Mouse (Mus musculus): Measurements from ENCODE around the gene Ell. TPM values are rescaled to one million over a fixed set of nuclear protein-coding genes. Genes with fewer than 3 reads are reported as not detected.

The Ell gene
- total RNA-seq, 2 experiments from 2014 or later = 12.5 to 21.8 TPM

DNA sequence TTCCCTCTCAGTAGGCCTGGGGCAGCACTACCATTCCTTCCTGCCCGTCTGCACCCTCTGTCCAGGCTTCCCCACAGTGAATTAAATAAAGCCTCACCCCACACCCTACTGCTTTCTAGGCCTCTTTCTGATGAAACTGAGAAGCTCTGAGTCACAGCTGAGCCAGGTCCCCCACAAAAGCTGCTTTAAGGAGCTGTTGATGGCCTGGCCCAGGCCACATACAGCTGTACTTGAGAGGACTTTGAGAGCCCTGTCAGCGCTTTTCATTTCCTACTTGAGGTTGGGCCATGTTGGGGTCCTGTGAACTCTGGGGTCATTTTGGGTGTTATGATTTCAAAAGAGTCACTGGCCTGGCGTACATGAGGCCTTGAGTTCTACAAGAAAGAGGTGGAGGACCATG, 4.0 kb upstream of the Ell start:
- DNase-seq (ENCODE audit: low spot score) = no peak

DNA sequence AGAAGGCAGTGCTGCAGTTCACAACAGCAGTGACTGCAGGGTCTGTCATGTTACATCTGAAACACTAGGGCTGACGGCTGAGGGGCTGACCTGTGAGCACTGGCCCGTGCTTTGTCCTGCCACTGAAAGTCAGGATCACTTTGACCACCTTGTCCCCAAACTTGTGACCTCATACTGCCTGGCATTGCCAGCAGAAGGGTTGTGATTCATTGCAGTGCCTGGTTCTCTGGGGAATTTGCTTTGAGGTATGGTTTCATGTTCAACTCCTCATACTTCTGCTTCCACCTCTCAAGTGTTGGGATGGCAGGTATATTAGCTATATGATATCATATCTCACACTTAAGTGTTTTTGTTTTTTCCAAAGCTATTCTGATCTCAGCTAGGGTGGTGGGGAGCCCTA, 3.6 kb upstream of the Ell start:
- no peak for DNase-seq (ENCODE audit: low spot score)

DNA sequence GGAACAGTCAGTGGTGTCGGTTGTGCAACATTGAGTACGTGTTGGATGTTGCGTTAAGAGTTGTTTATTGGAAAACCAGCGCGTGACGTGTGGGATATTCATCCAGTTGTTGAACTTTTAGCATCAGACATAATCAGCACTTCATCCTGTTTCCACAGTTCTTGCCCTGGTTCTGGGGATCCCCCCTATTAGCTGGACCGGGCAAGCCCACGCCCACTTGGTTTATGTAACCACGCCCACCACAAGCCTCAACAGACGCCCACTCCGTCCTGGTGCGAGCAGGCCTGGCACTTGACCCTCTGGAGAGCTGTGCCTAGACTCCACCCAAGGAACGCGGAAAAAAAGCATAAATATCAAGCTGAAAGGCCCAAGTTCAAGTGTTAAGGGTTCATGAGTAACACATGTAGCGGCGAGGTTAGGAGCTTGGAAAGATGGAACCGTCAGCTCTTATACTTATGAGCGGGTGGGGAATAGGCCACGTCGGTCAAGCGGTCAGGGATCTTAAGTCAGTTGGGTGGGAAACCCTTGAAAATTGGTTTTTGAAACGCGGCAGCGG, 1.2 kb upstream of the Ell start:
- DNase-seq (ENCODE audit: low spot score) = peak; percentile 68

DNA sequence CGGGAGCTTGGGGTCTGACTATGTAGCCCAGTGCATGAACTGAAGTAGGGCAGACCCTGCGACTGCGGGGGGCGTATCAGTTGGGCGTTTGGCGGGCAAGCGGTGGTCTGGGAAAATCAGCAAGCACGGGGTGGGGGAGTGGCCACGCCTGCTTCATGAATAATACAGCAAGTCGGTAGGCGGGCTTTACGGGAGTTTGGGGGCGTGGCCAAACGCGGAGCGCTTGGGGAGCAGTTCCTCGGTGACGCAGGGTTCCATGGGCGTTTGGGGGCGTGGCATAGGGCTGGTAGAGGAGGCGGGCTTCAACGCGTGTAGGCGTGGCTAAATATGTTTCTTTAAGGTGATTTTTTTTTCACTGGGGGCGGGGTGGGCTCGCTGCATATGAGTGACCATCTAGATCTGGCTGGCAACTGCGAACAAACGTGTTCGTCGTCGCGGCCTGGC, 602 bp upstream of the Ell start:
- peak; percentile 100 for DNase-seq (ENCODE audit: low spot score)

DNA sequence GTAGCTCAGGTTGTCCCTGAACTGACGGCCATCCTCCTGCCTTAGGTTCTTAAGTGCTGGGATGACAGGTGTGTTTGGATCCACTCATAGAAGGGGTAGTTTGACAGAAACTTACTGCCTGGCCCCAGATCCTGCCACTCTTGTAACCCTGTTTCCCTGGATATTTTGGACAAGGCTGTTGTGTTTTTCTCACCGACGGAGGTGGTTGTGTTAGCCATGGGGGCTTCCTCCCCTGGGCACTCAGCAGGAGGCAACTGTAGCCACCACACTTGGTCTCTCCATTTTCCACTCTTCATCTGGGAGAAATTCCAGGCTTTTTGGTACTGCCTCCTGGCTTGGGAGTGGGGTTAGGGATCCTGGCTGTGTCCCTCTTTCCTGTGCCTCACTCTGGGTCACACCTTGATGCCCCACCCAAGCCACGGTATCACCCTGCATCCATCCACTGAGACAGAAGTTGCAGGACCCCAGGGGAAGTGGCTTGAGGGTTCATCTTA, 803 bp downstream of the Ell start:
- no peak for DNase-seq (ENCODE audit: low spot score)

DNA sequence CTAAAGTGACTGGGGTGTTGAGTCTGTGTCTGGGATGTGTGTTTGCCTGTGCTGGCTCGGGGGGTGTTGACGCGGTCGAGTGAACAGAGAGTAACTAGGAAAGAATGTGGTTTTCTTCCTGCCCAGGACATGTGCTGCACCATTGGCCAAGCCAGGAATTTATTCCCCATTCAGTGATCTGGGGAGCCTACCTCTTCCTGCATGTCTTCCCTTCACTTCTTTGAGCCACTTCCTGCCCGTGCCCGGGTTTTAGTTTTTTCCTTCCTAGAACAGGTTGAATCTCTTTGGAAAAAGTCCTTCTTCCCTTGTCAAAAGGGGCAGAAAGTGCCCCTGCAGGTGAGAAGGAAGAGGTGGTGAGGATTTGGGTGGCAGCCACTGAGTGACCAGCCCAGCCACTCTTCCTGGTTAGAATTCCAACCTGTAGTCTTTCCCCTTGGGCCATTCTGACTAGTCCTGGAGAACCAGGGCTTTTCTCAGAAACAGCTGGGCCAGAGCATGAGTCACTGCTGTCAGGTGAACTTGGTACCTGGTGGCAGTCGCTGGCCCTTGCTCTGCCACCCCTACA, 1.3 kb downstream of the Ell start:
- peak; percentile 43 for DNase-seq (ENCODE audit: low spot score)

DNA sequence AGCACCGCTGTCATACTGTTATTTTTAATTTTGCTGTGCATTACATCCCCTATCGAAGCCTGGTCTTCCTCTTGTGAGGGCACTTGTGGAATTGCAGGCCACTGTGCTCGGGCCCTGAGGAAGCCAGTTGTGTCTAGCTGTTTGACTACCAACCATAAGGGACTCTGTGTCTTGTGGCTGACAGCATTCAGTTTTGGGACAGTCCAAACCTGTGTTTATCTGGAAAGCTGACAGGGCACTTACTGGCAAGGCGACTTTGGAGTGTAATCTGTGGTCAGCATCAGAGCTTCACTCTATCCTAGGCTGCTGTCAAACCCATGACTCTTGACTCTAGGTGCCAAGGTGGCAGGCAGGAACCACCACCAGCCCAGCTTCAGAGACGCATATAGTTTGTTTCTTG, 1.8 kb downstream of the Ell start:
- peak; percentile 30 for DNase-seq (ENCODE audit: low spot score)

DNA sequence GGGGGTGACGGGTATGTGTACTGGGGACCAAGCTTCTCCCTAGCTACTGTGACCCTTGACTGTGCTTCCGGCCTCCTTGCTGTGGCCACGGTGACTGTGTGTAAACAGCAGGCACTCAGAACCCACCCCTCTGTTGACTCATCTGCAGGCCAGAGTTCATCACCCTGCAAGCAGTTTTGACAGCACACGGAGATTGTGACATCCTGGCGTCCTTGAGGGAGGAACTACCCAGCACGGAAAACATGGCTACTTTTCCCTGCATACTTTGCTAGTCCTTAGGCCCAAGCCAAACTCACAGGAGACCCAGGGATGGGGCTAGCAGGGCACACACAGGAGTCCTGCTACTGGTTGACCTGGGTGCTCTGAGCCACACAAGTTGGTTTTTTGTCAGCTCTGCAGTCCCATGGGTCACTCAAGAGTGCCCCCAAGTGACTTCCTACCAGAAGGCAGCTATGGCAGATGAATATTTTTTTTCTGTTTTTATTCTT, 5.0 kb downstream of the Ell start:
- DNase-seq (ENCODE audit: low spot score) = peak; percentile 49

DNA sequence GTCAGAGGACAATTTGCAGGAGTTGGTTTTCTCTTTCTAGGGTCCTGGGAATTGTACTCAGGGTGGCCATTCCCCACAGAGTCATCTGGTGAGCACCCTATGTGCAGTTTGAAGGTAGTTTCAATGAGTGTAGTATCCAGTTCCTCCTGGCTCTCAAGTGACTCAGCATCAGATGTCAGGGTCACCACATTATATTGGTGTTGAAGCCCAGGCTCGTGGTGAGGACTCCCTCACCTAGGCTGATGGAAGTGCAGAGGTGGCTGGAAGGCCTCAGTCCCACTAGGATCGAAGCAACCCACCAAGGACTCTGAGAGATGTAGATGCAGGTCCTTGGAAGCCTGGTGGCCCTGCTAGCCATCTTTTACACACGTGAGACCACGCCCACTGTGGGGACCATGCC, 7.2 kb downstream of the Ell start:
- no peak for DNase-seq (ENCODE audit: low spot score)

DNA sequence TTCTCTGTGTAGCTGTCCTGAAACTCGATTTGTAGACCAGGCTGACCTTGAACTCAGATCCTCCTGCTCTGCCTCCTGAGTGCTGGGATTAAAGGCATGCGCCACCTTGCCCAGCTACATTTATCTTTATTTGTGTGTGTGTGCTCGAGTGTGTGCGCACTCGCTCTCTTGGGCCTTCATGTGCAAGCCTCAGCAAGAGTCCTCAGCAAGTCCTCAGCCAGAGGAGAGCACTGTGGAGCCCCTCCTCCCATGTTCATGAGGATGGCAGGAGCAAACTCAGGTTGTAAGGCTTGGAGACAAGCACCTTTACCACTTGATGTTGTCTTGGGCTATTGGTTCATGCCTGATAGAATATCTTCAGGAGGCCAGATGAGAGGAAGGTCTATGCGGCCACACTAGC, 8.5 kb downstream of the Ell start:
- no peak for DNase-seq (ENCODE audit: low spot score)

DNA sequence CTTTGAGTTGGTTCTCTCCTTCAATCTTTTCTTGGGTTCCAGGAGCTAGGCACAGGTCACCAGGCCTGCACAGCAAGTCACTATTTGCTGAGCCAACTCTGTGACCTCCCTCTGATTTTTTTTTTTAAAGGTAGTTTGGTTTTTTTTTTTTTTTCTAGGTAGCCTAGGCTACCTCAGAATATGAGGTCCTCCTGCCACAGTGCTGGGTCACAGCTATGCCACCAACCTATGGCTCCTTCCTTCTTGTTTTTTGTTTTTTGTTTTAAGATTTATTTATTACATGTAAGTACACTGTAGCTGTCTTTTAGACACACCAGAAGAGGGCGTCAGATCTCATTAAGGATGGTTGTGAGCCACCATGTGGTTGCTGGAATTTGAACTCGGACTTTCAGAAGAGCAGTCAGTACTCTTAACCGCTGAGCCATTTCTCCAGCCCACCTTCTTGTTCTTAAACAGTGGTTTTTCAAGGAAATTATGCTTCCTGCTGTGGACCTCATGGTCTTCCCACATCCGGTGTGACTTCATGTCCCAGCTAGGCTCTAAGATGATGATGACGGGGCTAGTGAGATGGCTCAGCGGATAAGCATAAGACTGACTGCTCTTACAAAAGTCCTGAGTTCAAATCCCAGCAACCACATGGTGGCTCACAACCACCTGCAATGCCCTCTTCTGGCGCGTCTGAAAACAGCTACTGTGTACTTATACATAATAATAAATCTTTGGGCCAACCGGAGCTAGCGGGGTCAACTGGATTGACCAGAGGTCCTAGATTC, 10.3 kb downstream of the Ell start:
- no peak for DNase-seq (ENCODE audit: low spot score)

DNA sequence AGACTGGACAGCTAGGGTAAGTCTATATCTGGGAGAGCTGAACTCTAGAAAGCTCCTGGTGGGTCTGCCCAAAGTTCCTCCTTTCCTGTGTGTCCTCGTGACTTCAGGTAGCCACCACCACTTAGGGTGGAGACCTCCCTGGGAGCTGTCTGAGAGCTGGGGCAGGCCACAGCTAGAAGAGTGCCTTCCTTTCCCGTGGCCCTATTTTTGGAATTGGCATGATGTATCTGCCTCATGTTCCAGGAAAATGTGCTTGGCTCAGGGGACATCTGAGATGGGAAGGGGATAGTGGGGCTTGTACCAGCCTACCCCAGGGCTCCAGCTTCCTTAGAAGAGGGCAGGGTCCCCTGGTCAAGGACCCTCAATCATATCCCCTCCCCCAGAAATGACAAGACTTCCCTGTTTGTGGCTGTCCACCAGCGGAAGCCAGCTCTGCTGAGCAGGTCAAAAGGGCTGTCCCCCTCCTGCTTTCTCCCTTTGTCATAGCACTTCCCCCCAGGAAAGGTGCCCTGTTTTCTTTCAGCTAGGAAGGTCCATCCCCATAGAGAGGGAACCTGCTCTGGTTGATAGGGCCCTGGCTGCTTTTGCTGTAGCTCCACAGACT, 12.4 kb downstream of the Ell start:
- DNase-seq (ENCODE audit: low spot score) = peak; percentile 68

DNA sequence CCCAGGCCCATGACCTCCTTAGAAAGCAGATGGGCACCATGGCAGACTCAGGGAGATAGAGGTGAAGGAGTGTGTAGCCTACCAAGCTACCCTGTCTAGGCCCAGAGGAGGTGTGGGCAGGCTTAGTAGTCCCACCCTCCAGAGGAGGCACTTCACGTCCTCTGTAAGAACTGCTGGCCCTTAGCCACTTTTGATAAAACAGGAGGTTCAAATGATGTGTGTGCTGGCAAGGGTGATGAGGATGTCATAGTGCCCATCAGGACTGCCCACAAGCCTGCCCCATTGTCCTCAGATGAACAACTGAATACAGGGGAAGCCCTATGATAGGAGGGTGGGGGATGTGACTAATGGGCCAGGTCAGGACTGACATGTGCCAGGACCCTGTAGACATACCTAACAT, 13.6 kb downstream of the Ell start:
- DNase-seq (ENCODE audit: low spot score) = no peak

DNA sequence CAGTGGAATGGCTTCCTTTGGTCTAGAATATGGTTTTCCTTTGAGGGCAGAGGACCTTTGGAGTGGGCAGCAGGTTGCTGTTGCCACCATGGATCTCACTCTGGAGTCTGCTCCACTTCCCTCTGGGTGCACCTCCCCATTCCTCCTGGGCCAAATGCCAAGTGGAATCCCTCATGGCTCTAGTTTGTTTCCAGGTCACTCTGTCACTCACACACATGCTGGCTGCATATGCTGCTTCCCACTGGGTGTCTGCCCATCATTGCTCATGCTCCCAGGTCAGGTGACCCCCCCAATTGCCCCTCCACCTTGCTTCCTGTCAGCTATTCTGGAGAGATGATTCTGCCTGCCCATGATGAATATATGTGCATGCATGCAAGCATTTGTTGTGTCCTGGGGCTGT, 14.5 kb downstream of the Ell start:
- DNase-seq (ENCODE audit: low spot score) = peak; percentile 85

DNA sequence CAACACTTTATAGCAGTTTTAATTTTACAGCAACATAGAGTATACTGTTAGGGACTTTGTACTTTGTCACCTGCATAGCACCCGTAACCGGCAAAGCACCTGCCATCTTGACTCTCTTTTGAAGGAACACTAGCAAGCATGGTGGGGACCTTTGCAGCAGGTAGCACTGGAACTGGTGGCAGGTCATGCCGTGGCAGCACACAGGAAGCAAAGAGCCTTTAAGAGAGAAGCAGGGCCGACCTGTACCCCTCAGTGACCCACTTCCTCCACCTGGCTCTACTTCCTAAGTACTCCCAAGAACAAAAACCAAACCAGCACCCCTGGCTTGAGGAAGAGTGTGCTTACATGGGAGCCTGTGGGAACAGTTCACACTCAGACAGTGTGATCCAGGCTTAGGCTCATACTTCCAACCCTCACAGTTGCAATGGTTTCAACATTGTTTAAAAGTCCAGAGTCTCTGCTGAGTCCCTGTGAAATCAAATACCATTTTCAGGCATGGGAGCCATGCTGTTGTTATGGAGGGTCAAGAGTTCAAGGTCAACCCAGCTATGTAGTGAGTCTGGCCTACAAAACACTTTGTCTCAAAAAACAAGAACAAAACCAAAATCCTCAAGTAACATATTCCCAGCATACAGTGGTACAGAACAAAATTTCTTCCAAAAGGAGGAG, 16.0 kb downstream of the Ell start:
- DNase-seq (ENCODE audit: low spot score) = no peak

DNA sequence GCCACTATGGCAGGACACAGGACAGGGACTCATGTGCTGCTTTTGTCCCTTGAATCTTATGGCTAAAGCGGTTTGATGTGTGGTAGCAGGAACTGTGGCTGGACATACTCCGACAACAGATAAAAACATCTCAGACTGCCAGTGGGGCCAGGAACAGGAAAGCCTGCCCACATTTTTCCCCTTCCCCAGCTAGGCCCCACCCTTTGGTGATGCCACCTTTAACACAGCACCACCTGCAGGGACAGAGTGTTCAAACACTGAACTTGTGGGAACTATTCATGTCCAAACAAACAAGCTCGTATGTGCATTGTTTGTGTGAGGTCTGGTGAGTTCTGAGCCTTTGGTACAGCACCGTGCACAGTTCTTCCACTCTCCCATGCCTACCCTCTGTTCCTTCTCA, 19.1 kb downstream of the Ell start:
- no peak for DNase-seq (ENCODE audit: low spot score)

DNA sequence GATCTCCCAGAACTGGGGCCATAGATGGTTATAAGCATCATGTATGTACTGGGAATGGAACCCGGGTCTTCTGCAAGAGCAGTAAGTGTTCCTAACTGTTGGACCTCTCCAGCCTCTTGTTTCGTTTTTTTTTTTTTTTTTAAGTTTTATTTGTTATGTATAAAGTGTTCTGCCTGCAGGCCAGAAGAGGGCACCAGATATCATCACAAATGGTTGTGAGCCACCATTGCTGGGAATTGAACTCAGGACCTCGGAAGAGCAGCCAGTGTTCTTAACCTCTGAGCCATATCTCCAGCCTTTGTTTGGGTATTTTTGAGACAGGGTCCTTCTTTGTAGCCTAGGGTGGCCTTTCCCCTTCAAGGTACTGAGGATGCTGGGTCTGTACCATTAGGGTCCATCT, 19.7 kb downstream of the Ell start:
- no peak for DNase-seq (ENCODE audit: low spot score)

DNA sequence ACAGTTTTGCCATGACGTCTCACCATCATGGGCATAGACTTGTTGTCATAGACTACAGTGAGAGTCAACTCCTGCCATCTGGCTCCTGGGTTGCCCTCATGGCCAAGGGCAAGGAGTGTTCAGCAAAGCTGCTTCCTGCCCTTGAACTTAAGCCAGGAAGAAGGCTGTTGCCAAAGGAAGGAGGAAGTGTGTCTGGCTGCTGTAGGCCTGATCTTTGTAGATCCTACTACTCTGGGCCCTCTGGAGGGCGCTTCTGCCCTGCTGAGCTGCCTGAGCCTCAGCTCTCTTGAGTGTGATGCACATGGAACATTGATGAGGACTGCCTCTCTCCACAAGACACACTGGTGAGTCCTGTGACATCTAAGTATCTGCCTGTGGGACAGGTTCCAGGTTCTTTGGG, 20.8 kb downstream of the Ell start:
- DNase-seq (ENCODE audit: low spot score) = peak; percentile 74

DNA sequence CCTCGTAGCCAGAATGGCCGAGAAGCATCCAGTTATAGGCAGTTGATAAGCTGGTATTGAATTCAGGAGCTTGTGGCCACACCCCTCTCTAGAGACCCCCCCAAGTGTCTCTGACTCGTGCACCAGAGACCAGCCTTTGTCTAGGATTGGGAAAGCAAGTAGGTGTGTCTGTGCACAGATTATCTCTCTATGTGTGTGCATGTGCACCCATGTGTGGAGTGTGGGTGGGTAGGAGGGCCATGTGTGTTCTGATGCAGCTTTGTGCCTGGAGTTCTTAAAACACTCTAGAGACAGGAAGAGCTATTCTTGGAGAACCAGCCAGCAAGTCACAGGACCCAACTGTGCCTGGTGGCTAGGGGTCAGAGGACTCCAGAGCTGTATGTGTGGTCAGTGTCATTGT, 21.3 kb downstream of the Ell start:
- DNase-seq (ENCODE audit: low spot score) = no peak

DNA sequence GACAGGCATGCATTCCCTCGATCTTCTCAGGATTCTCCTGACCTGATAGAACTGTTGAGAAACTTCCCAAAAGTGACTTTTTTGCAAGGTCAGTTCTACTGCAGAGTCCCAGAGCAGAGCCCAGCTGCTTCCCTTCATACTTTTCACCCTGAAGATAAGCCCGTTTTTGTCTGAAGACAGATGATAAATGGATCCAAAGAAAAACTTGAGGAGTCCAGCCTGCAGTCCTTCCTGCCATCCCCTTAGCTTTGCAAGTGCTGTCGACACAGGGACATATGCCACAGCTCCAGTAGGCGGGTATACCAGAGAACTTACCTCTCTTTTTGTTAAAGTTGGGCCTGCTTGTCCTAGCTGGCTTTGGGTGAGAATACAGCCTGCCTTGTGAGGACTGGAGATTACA, 22.1 kb downstream of the Ell start:
- DNase-seq (ENCODE audit: low spot score) = no peak

DNA sequence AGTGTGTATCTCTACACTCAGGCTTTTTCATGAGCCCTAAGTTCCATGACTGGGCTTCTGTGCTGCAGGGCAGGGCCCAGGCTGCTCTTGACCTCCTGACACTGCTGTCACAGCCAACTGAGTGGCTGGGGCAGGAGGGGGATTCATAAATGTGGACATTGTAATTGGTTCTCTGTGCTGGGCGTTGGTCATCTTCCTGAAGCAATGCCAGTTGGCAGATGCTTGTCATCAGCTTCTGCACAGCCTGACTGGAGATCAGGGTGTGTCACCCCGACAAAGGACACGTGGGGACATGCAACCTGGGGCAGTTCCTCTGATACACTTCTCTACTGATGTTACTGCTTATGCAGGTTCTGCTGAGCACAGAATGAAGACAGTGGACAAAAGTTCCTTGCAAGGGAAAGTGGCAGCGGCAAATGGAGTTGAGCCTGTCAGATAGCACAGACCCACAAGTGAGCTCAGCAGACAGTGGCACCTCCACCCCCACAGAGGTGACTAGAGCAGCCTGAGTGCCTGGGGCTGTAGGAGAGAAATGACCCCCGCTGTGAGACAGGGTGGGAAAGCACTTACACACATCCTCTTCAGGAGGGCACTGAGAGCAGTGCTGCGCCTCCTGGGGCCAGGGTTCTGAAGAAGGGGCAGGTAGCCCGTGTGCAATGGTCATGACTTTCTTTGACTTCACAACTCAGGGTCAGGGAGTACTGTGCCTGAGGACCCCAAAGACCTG, 22.7 kb downstream of the Ell start:
- DNase-seq (ENCODE audit: low spot score) = peak; percentile 82

Data from gastrocnemius, adult 18-20 months (tissue).